Mouse (Mus musculus): Measurements from ENCODE around the gene Usp25. TPM values are rescaled to one million over a fixed set of nuclear protein-coding genes. Genes with fewer than 3 reads are reported as not detected.
A peak's percentile ranks its signal among the peaks of the same experiment; 100 is the strongest.

Gene Usp25
- polyA plus RNA-seq (2014; fragmentation: Nextera tagmentation; extraction: Ambion mirVana): 10.9 and 12.4 TPM in 2 replicates

- under 1% methylated on average over 105 of the region's 126 CpGs for WGBS
These were observed at the start of gene Usp25 for GRCm38 (mm10) chr16:77013427-77014320. TSS of gene Usp25 (plus strand) at chr16:77013706.

GRCm38 (mm10) chr16:76967593-76968275, 45.8 kb upstream of the Usp25 start:
- H3K27me3 ChIP-seq (replicated peaks; ENCODE audit: control insufficient read depth, insufficient read depth, low read length): no peaks in the 10 kb centered on the region
- no peaks in the 10 kb centered on the region for H3K9me3 ChIP-seq (replicated peaks; ENCODE audit: control insufficient read depth, low read length)
- H3K4me3 ChIP-seq (ENCODE audit: low read depth, low read length): no peak overlapping the region
- H3K36me3 ChIP-seq (ENCODE audit: control insufficient read depth, insufficient read depth, low read length): no peaks in the 10 kb centered on the region
- no peak overlapping the region for H3K27ac ChIP-seq (ENCODE audit: low read depth, low read length)
- WGBS: 89% methylated on average over 3 of the region's 3 CpGs
- no peak overlapping the region for H3K4me2 ChIP-seq (ENCODE audit: low read length)
- no peak overlapping the region for H3K9ac ChIP-seq (ENCODE audit: low read length)
- no peak for ATAC-seq
- no peak for DNase-seq (ENCODE audit: low spot score)
- H3K4me1 ChIP-seq (ENCODE audit: control insufficient read depth, insufficient read depth, low read length): no peaks in the 10 kb centered on the region

More at GRCm38 (mm10) chr16:77013427-77014320, at the start of gene Usp25:
- H3K27me3 ChIP-seq (replicated peaks; ENCODE audit: control insufficient read depth, insufficient read depth, low read length): no peaks in the 10 kb centered on the region
- ATAC-seq (peak; percentile 94), DNase-seq (ENCODE audit: low spot score) (peak; percentile 79)
- peak within 1 kb of the TSS; percentile 63 for H3K27ac ChIP-seq (ENCODE audit: low read depth, low read length)
- H3K4me3 ChIP-seq (ENCODE audit: low read depth, low read length): peak within 1 kb of the TSS; percentile 82
- peaks cover 5% of the 10 kb centered on the region for H3K4me1 ChIP-seq (ENCODE audit: control insufficient read depth, insufficient read depth, low read length)
- H3K4me2 ChIP-seq (ENCODE audit: low read length): peak within 1 kb of the TSS; percentile 57
- no peaks in the 10 kb centered on the region for H3K9me3 ChIP-seq (replicated peaks; ENCODE audit: control insufficient read depth, low read length)
- H3K9ac ChIP-seq (ENCODE audit: low read length): peak within 1 kb of the TSS; percentile 80
- H3K36me3 ChIP-seq (ENCODE audit: control insufficient read depth, insufficient read depth, low read length): no peaks in the 10 kb centered on the region

GRCm38 (mm10) chr16:76971211-76971610, 42.3 kb upstream of the Usp25 start:
- Histone ChIP-seq H3K9me3 (replicated peaks; ENCODE audit: control insufficient read depth, low read length) (no peaks in the 10 kb centered on the region), H3K4me1 (ENCODE audit: control insufficient read depth, insufficient read depth, low read length) (no peaks in the 10 kb centered on the region), H3K27ac (ENCODE audit: low read depth, low read length) (no peak overlapping the region), H3K36me3 (ENCODE audit: control insufficient read depth, insufficient read depth, low read length) (no peaks in the 10 kb centered on the region), H3K4me3 (ENCODE audit: low read depth, low read length) (no peak overlapping the region), H3K4me2 (ENCODE audit: low read length) (no peak overlapping the region), H3K27me3 (replicated peaks; ENCODE audit: control insufficient read depth, insufficient read depth, low read length) (no peaks in the 10 kb centered on the region), H3K9ac (ENCODE audit: low read length) (no peak overlapping the region)
- WGBS: 43% methylated on average over 5 of the region's 5 CpGs
- ATAC-seq (no peak), DNase-seq (ENCODE audit: low spot score) (no peak)

- H3K27me3 ChIP-seq (replicated peaks; ENCODE audit: control insufficient read depth, insufficient read depth, low read length): no peaks in the 10 kb centered on the region
- H3K9me3 ChIP-seq (replicated peaks; ENCODE audit: control insufficient read depth, low read length): no peaks in the 10 kb centered on the region
- H3K9ac ChIP-seq (ENCODE audit: low read length): no peak overlapping the region
- WGBS: 95% methylated on average over 5 of the region's 5 CpGs
- ATAC-seq: no peak
- no peaks in the 10 kb centered on the region for H3K4me1 ChIP-seq (ENCODE audit: control insufficient read depth, insufficient read depth, low read length)
- no peak overlapping the region for H3K4me3 ChIP-seq (ENCODE audit: low read depth, low read length)
- no peaks in the 10 kb centered on the region for H3K36me3 ChIP-seq (ENCODE audit: control insufficient read depth, insufficient read depth, low read length)
- no peak for DNase-seq (ENCODE audit: low spot score)
- H3K27ac ChIP-seq (ENCODE audit: low read depth, low read length): no peak overlapping the region
- H3K4me2 ChIP-seq (ENCODE audit: low read length): no peak overlapping the region
These were observed 36.6 kb upstream of the Usp25 start for GRCm38 (mm10) chr16:76976787-76977430.

DNA sequence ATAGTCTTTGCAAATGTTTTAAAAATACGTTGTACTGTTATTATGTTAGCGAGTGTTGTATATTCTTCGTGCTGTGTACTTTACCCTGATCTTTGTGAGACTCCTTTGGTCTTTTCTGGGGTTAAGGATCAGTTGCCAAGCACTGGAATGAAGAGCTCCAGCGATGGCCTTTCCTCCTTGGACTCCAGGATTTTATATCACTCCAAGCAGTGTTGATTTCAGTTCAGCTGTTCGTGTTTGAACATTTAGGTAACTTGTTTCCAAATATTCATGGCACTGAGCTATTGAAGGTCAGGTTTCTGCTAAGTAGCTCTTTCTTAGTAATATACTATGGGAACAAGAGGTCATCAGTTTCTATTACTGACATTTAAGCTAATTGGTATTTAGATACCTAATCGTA, 29.8 kb upstream of the Usp25 start:
- H3K9me3 ChIP-seq (replicated peaks; ENCODE audit: control insufficient read depth, low read length): no peaks in the 10 kb centered on the region
- no peaks in the 10 kb centered on the region for H3K4me1 ChIP-seq (ENCODE audit: control insufficient read depth, insufficient read depth, low read length)
- no peak for DNase-seq (ENCODE audit: low spot score)
- ATAC-seq: no peak
- no peaks in the 10 kb centered on the region for H3K36me3 ChIP-seq (ENCODE audit: control insufficient read depth, insufficient read depth, low read length)
- no peak overlapping the region for H3K4me3 ChIP-seq (ENCODE audit: low read depth, low read length)
- H3K27ac ChIP-seq (ENCODE audit: low read depth, low read length): no peak overlapping the region
- no peak overlapping the region for H3K4me2 ChIP-seq (ENCODE audit: low read length)
- no peak overlapping the region for H3K9ac ChIP-seq (ENCODE audit: low read length)
- 91% methylated on average over 6 of the region's 6 CpGs for WGBS
- H3K27me3 ChIP-seq (replicated peaks; ENCODE audit: control insufficient read depth, insufficient read depth, low read length): no peaks in the 10 kb centered on the region

GRCm38 (mm10) chr16:76987711-76988110, 25.8 kb upstream of the Usp25 start:
- Histone ChIP-seq H3K4me2 (ENCODE audit: low read length) (no peak overlapping the region), H3K4me1 (ENCODE audit: control insufficient read depth, insufficient read depth, low read length) (no peaks in the 10 kb centered on the region), H3K36me3 (ENCODE audit: control insufficient read depth, insufficient read depth, low read length) (no peaks in the 10 kb centered on the region), H3K27me3 (replicated peaks; ENCODE audit: control insufficient read depth, insufficient read depth, low read length) (no peaks in the 10 kb centered on the region), H3K4me3 (ENCODE audit: low read depth, low read length) (no peak overlapping the region), H3K9me3 (replicated peaks; ENCODE audit: control insufficient read depth, low read length) (no peaks in the 10 kb centered on the region), H3K27ac (ENCODE audit: low read depth, low read length) (no peak overlapping the region), H3K9ac (ENCODE audit: low read length) (no peak overlapping the region)
- WGBS: 87% methylated on average over 4 of the region's 4 CpGs
- DNase-seq (ENCODE audit: low spot score) (no peak), ATAC-seq (no peak)

DNA sequence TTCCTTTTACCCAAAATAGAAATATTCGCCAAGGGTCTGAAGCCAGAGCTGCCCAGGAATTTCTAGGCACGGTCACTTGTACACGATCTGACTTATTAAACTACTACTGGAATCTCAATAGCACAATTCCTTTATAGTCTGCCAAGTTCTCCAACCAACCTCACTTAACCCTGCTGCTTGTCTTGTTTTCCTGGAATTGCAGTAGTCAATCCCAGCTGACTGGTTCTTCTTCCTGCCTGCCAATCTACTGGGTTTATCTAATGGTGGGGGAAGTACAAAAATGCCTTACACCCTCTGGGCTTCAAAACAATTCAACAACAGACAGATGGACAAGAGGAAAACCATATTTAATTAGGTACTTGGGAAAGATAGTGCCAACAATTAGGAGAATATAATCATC, 9.6 kb upstream of the Usp25 start:
- no peak for ATAC-seq
- WGBS: 95% methylated on average over 3 of the region's 3 CpGs
- Histone ChIP-seq H3K9me3 (replicated peaks; ENCODE audit: control insufficient read depth, low read length) (no peaks in the 10 kb centered on the region), H3K4me3 (ENCODE audit: low read depth, low read length) (no peak overlapping the region), H3K27me3 (replicated peaks; ENCODE audit: control insufficient read depth, insufficient read depth, low read length) (no peaks in the 10 kb centered on the region), H3K27ac (ENCODE audit: low read depth, low read length) (no peak overlapping the region), H3K9ac (ENCODE audit: low read length) (no peak overlapping the region), H3K4me1 (ENCODE audit: control insufficient read depth, insufficient read depth, low read length) (no peaks in the 10 kb centered on the region), H3K4me2 (ENCODE audit: low read length) (no peak overlapping the region), H3K36me3 (ENCODE audit: control insufficient read depth, insufficient read depth, low read length) (no peaks in the 10 kb centered on the region)
- DNase-seq (ENCODE audit: low spot score): no peak

- DNase-seq (ENCODE audit: low spot score): no peak
- Histone ChIP-seq H3K9me3 (replicated peaks; ENCODE audit: control insufficient read depth, low read length) (no peaks in the 10 kb centered on the region), H3K4me1 (ENCODE audit: control insufficient read depth, insufficient read depth, low read length) (no peaks in the 10 kb centered on the region), H3K36me3 (ENCODE audit: control insufficient read depth, insufficient read depth, low read length) (no peaks in the 10 kb centered on the region), H3K27ac (ENCODE audit: low read depth, low read length) (no peak overlapping the region), H3K27me3 (replicated peaks; ENCODE audit: control insufficient read depth, insufficient read depth, low read length) (no peaks in the 10 kb centered on the region), H3K4me2 (ENCODE audit: low read length) (no peak overlapping the region), H3K9ac (ENCODE audit: low read length) (no peak overlapping the region), H3K4me3 (ENCODE audit: low read depth, low read length) (no peak overlapping the region)
- no peak for ATAC-seq
- WGBS: 88% methylated on average over 5 of the region's 5 CpGs
These were observed 4.3 kb upstream of the Usp25 start for GRCm38 (mm10) chr16:77009173-77009572.

Data from forebrain, embryonic 14.5 days (tissue).